Mouse (Mus musculus): ENCODE results near the gene Dock9.

DNA sequence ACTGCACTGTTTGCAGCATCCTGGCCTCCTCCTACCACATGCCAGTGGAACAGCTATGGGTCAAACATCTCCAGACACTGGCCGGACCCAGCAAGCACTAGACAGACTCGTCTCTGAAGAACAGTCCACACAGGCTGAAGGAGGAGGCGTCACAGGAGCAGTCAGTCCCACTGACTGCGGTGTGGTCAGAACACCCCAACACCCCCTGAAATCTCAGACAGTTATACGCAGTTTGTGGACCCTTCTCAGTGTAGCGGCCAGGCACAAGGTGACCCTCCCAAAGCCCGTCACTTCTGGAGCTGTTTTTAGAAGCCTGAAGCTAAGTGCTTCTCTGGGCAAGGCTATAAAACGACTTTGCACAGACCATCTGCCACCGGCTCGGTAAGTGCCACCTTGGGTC, 143.9 kb downstream of the Dock9 start:
- TF ChIP-seq POLR2A (IDR thresholded peaks at IDR 0.05; ENCODE audit: low read depth, low read length) = no peak
- TF ChIP-seq CTCF (conservative IDR thresholded peaks at IDR 0.05; ENCODE audit: insufficient read depth, insufficient read length, low read depth, low read length) = no peak
